Mouse (Mus musculus) MEL (cell line): Measurements from ENCODE around the gene Kat6b. TPM values are rescaled to one million over a fixed set of nuclear protein-coding genes. Genes with fewer than 3 reads are reported as not detected.

Experiments
- DNase-seq: peaks from one replicate; pipeline ENCODE4 v3.0.0; 2011; ENCODE audit warnings: low read depth, low spot score
- H3K27ac ChIP-seq: 2 replicates; pipeline ENCODE4 v1.5.1; 2012; ENCODE audit warnings: low read depth, mild to moderate bottlenecking, control low read depth, low read length, moderate library complexity; ENCODE audit not compliant: control insufficient read depth
- H3K27me3 ChIP-seq, 2 experiments: fragments of 150-350 bp in 1 of 2; sonication (generic) in 1 of 2; 2 replicates each; pipeline ENCODE4 v1.6.1; 2012; ENCODE audit warnings: low read length in 2 of 2, mild to moderate bottlenecking in 2 of 2, improper control_type of control experiment in 1 of 2, moderate library complexity in 1 of 2; ENCODE audit not compliant: insufficient read depth in 2 of 2, control insufficient read depth in 1 of 2
- H3K36me3 ChIP-seq, 2 experiments: 2 replicates each; pipeline ENCODE4 v1.6.1; 2012 to 2014; ENCODE audit warnings: low read length in 2 of 2, improper control_type of control experiment in 1 of 2, inconsistent platforms in 1 of 2, mild to moderate bottlenecking in 1 of 2; ENCODE audit not compliant: insufficient read depth in 2 of 2, control insufficient read depth in 1 of 2
- H3K4me1 ChIP-seq, 2 experiments: fragments of 150-350 bp in 1 of 2; sonication (generic) in 1 of 2; 2 replicates each; pipeline ENCODE4 v1.6.1; 2012; ENCODE audit warnings: low read length in 2 of 2, improper control_type of control experiment in 1 of 2, mild to moderate bottlenecking in 1 of 2; ENCODE audit not compliant: insufficient read depth in 2 of 2, control insufficient read depth in 1 of 2
- H3K4me3 ChIP-seq, 2 experiments: fragments of 150-350 bp in 1 of 2; sonication (generic) in 1 of 2; 2 replicates each; pipeline ENCODE4 v1.5.1; 2012; ENCODE audit warnings: low read depth in 2 of 2, low read length in 2 of 2, mild to moderate bottlenecking in 2 of 2, moderate library complexity in 2 of 2, control low read depth in 1 of 2, improper control_type of control experiment in 1 of 2; ENCODE audit not compliant: control insufficient read depth in 1 of 2, insufficient read depth in 1 of 2
- H3K79me2 ChIP-seq: 2 replicates; pipeline ENCODE4 v1.6.1; 2012; ENCODE audit warnings: mild to moderate bottlenecking, low read length, moderate library complexity; ENCODE audit not compliant: control insufficient read depth, poor library complexity, insufficient read depth
- H3K9ac ChIP-seq: 2 replicates; pipeline ENCODE4 v1.6.1; 2012; ENCODE audit warnings: low read depth, mild to moderate bottlenecking, control low read depth, low read length, moderate library complexity; ENCODE audit not compliant: control insufficient read depth, poor library complexity, severe bottlenecking
- H3K9me3 ChIP-seq: fragments of 150-350 bp; sonication (generic); replicated peaks from 2 replicates; pipeline ENCODE4 v1.6.1; 2012; ENCODE audit warnings: mild to moderate bottlenecking, low read length, improper control_type of control experiment, moderate library complexity; ENCODE audit not compliant: insufficient read depth
- CHD2 ChIP-seq: IDR thresholded peaks from 2 replicates; pipeline ENCODE4 v1.6.1; 2011; ENCODE audit warnings: low read length, improper control_type of control experiment
- CTCF ChIP-seq, 3 experiments: IDR thresholded peaks in 2 of 3; conservative IDR thresholded peaks in 1 of 3; 2 replicates each; pipeline ENCODE4 v1.5.1; 2011 to 2012; ENCODE audit warnings: low read length in 3 of 3, low read depth in 2 of 3, mild to moderate bottlenecking in 2 of 3, improper control_type of control experiment in 1 of 3, inconsistent platforms in 1 of 3, mixed read lengths in 1 of 3, moderate library complexity in 1 of 3; ENCODE audit not compliant: control insufficient read depth in 1 of 3, insufficient read depth in 1 of 3, poor library complexity in 1 of 3, severe bottlenecking in 1 of 3
- JUND ChIP-seq: IDR thresholded peaks from 2 replicates; pipeline ENCODE4 v1.6.1; 2011; ENCODE audit warnings: low read depth, mild to moderate bottlenecking, improper control_type of control experiment, low read length
- MAZ ChIP-seq: IDR thresholded peaks from 2 replicates; pipeline ENCODE4 v1.6.1; 2012; ENCODE audit warnings: low read depth, mild to moderate bottlenecking, inconsistent platforms, low read length, improper control_type of control experiment
- MEF2A ChIP-seq: IDR thresholded peaks from 2 replicates; pipeline ENCODE4 v1.6.1; 2014; ENCODE audit warnings: low read depth, mild to moderate bottlenecking, inconsistent platforms, low read length, improper control_type of control experiment; ENCODE audit not compliant: poor library complexity, insufficient replicate concordance, severe bottlenecking; ENCODE audit errors: extremely low read depth
- NELFE ChIP-seq: IDR thresholded peaks from 2 replicates; pipeline ENCODE4 v1.6.1; 2011; ENCODE audit warnings: low read depth, low read length, improper control_type of control experiment
- NRF1 ChIP-seq: IDR thresholded peaks from 2 replicates; pipeline ENCODE4 v1.6.1; 2014; ENCODE audit warnings: low read depth, mild to moderate bottlenecking, inconsistent platforms, low read length, improper control_type of control experiment, moderate library complexity; ENCODE audit not compliant: poor library complexity, insufficient read depth, severe bottlenecking
- POLR2A ChIP-seq, 2 experiments: IDR thresholded peaks; 2 replicates each; pipeline ENCODE4 v1.6.1; 2011 to 2012; ENCODE audit warnings: low read length in 2 of 2, mild to moderate bottlenecking in 2 of 2, control low read depth in 1 of 2, improper control_type of control experiment in 1 of 2, low read depth in 1 of 2, moderate library complexity in 1 of 2; ENCODE audit not compliant: control insufficient read depth in 1 of 2, insufficient read depth in 1 of 2, poor library complexity in 1 of 2
- TAL1 ChIP-seq: IDR thresholded peaks from 2 replicates; pipeline ENCODE4 v1.6.1; 2012; ENCODE audit warnings: mild to moderate bottlenecking, inconsistent platforms, low read length, moderate library complexity, mixed read lengths
- TBP ChIP-seq: IDR thresholded peaks from 2 replicates; pipeline ENCODE4 v1.8.0; 2011; ENCODE audit warnings: low read depth, low read length, improper control_type of control experiment
- USF2 ChIP-seq, 2 experiments: IDR thresholded peaks; 2 replicates each; pipeline ENCODE4 v1.6.1; 2011 to 2012; ENCODE audit warnings: improper control_type of control experiment in 2 of 2, low read length in 2 of 2, borderline replicate concordance in 1 of 2, inconsistent platforms in 1 of 2, low read depth in 1 of 2, mild to moderate bottlenecking in 1 of 2; ENCODE audit not compliant: insufficient read depth in 1 of 2
- ZKSCAN1 ChIP-seq: IDR thresholded peaks from 2 replicates; pipeline ENCODE4 v1.6.1; 2012; ENCODE audit warnings: low read depth, mild to moderate bottlenecking, inconsistent platforms, low read length, improper control_type of control experiment, moderate library complexity
- polyA plus RNA-seq, 2 experiments: library from polyadenylated mRNA; stranded (reverse) in 1 of 2; unstranded in 1 of 2; fragments of >175 nt in 1 of 2; fragments of >200 nt in 1 of 2; gene quantifications; 2 replicates each; pipeline versions ENCODE4 v1.2.1 to v1.2.4; 2012; ENCODE audit warnings: low replicate concordance in 2 of 2, low read depth in 1 of 2; ENCODE audit not compliant: insufficient read length in 2 of 2, insufficient read depth in 1 of 2, missing spikeins in 1 of 2
- total RNA-seq: library from RNA; depleted of rRNA; stranded (reverse); fragments of 300-350 nt; gene quantifications from 2 replicates; pipeline ENCODE4 v1.2.3, GENCODE M21; 2012

Gene Kat6b
- total and polyA plus RNA-seq, 3 experiments: 1.8 to 5.4 TPM; not detected in 1

DNA sequence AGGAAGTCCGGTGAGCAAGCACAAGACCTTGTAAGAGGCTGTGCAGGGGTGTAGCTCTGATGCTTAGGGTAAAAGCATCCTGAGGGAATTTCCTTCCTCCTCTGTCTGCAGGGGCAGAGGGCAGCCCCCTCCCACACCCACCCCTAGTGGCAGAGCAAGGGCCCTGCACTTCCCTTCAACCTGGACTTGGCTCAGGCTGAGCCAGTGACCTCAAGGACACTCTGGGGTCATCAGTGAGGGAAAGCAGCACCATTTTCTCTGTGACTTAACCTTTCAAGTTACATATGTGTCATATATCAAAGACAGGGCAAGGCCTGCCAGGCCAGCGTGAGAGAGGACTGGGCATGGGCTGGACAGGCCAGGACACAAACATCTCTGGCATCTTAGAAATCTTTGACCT lies 228.3 kb downstream of the Kat6b start:
- no peaks in the 10 kb centered on the region for H3K9me3 ChIP-seq
- H3K27ac ChIP-seq: no peak overlapping the region
- H3K79me2 ChIP-seq: no peaks in the 10 kb centered on the region
- DNase-seq: no peak
- peaks cover 0 to 9% of the 10 kb centered on the region in 2 experiments; a peak in 2 of 4 replicates for H3K4me1 ChIP-seq
- TF ChIP-seq ZKSCAN1 (no peak), CTCF (IDR thresholded peaks at IDR 0.05 in 2 of 3, conservative IDR thresholded peaks at IDR 0.05 in 1 of 3; ENCODE audit: control insufficient read depth in 1 of 3, insufficient read depth in 1 of 3, low read depth in 2 of 3, low read length in 3 of 3, poor library complexity in 1 of 3, severe bottlenecking in 1 of 3) (peak in 2 of 3 experiments; percentile 22 to 27; a peak in 5 of 6 replicates)
- H3K27me3 ChIP-seq: peaks cover 0 to 2% of the 10 kb centered on the region in 2 experiments; a peak in 2 of 4 replicates
- H3K9ac ChIP-seq: no peak overlapping the region
- H3K4me3 ChIP-seq: no peak overlapping the region
- peaks cover 0 to 4% of the 10 kb centered on the region in 2 experiments; a peak in 2 of 4 replicates for H3K36me3 ChIP-seq

DNA sequence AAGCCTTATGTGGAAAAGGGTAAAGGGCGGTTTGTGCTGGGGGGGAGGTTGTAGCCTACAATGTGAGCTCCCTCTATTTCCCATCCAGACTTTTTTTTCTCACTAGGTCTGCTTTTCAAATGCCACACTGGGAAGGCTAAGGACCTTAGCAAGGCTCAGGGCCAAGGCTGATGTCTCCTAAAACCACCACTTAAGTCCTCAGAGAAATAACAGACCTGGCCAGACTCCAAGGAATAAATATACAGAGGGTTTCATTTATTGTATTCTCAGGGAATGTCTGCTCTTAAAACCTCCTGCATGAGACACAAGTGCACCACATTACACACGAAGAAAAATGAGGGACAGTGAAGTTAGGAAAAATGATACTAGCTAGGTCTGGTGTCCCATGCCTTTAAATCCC lies 230.0 kb downstream of the Kat6b start:
- no peak overlapping the region for H3K27ac ChIP-seq
- no peak for TF ChIP-seq USF2 (IDR thresholded peaks at IDR 0.05; ENCODE audit: borderline replicate concordance in 1 of 2, insufficient read depth in 1 of 2, low read depth in 1 of 2, low read length in 2 of 2)
- TF ChIP-seq, all 39 proteins: peak for 0
- no peaks in the 10 kb centered on the region for H3K79me2 ChIP-seq
- H3K9me3 ChIP-seq: no peaks in the 10 kb centered on the region
- H3K27me3 ChIP-seq: peaks cover 5 to 9% of the 10 kb centered on the region in 2 experiments
- no peak for DNase-seq
- H3K9ac ChIP-seq: no peak overlapping the region
- H3K36me3 ChIP-seq: peaks cover 0 to 4% of the 10 kb centered on the region in 2 experiments; a peak in 2 of 4 replicates
- H3K4me1 ChIP-seq: peaks cover 0 to 8% of the 10 kb centered on the region in 2 experiments; a peak in 2 of 4 replicates
- H3K4me3 ChIP-seq: no peak overlapping the region

DNA sequence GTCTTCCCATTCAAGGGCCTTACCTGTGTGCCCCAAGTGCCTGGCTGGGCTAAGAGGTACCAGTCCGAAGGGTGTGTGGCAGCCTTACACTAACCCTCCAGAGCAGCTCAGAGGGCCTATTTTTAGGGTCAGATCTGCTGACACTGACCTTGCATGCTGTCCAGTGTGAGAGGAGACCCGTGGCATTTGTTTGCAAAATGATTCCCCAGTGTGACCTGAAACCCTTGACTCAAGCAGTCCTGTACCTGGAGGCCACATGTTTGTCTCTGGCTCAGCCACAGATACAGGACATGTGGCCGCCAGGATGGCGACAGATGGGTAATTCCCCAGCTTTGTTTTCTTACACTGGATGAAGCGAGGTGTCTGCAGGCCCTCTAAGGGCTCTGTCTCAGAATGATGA lies 233.3 kb downstream of the Kat6b start, which contains the start of gene Dupd1:
Gene Dupd1 (minus strand): TSS at position 91 of the 400 bp plus-strand sequence.
- Histone ChIP-seq H3K27me3 (peaks cover 9 to 14% of the 10 kb centered on the region in 2 experiments), H3K27ac (no peak within 1 kb of the TSS), H3K4me3 (no peak within 1 kb of the TSS), H3K9ac (no peak within 1 kb of the TSS), H3K36me3 (no peaks in the 10 kb centered on the region), H3K9me3 (no peaks in the 10 kb centered on the region), H3K4me1 (no peaks in the 10 kb centered on the region), H3K79me2 (no peaks in the 10 kb centered on the region)
- DNase-seq: no peak
- TF ChIP-seq CTCF (IDR thresholded peaks at IDR 0.05 in 2 of 3, conservative IDR thresholded peaks at IDR 0.05 in 1 of 3; ENCODE audit: control insufficient read depth in 1 of 3, insufficient read depth in 1 of 3, low read depth in 2 of 3, low read length in 3 of 3, poor library complexity in 1 of 3, severe bottlenecking in 1 of 3): no peak
- TF ChIP-seq POLR2A (IDR thresholded peaks at IDR 0.05; ENCODE audit: control insufficient read depth in 1 of 2, insufficient read depth in 1 of 2, low read depth in 1 of 2, low read length in 2 of 2, poor library complexity in 1 of 2): no peak
- TF ChIP-seq MEF2A: no peak
- TF ChIP-seq CHD2: no peak
- TF ChIP-seq NELFE: no peak
- no peak for TF ChIP-seq MAZ
- no peak for TF ChIP-seq JUND
- no peak for TF ChIP-seq NRF1
- no peak for TF ChIP-seq TBP
- no peak for TF ChIP-seq TAL1
